Mouse (Mus musculus) Patski (cell line): ENCODE measurements at regions not wholly inside any gene's neighbourhood (a gene's known extent, or its start where the extent isn't known, plus 50 kb on each side); places are given as distances from the start of the nearest gene placed in this dataset.

Experiments used
- ATAC-seq: fragments of 100-300 bp; one replicate; pipeline ENCODE4 v1.8.0; 2021
- CTCF ChIA-PET: fragments of 350-600 bp; sonication (Branson Sonifier 250); formaldehyde crosslinking; loops from one replicate; lab custom pipeline; 2022; ENCODE audit warnings: inconsistent platforms; lab: Charles Lee
- POLR2A ChIA-PET: fragments of 350-600 bp; sonication (Branson Sonifier 250); formaldehyde crosslinking; loops from one replicate; lab custom pipeline; 2022; ENCODE audit warnings: antibody characterized with exemption, inconsistent platforms; lab: Charles Lee
- DNase-seq: peaks from one replicate; pipeline ENCODE4 v3.0.0-alpha.2; 2011; ENCODE audit warnings: low read depth, low spot score
- H3K27me3 ChIP-seq: fragments of 371-371 bp; one replicate; pipeline ENCODE4 v1.5.1; 2021
- CTCF ChIP-seq: fragments of 100-300 bp; IDR thresholded peaks from one replicate; pipeline ENCODE4 v1.5.1; 2021
- in situ Hi-C: fragments of 300-500 bp; cut with MboI; formaldehyde crosslinking; loops from 3 replicates; pipeline ENCODE4 v1.11.1; 2018; ENCODE audit warnings: low pct_unique_long_range_greater_than_20kb, mixed read lengths

- in situ Hi-C loops = no loop called here
- CTCF ChIA-PET = interaction anchor here (1.3 kb wide), 1 partner anchor 113 kb away, joined by 3 read pairs; no protein-coding TSS in a partner anchor
- POLR2A ChIA-PET = no interaction called here
- TF ChIP-seq CTCF = no peak
- no peaks in the 10 kb centered on the region for H3K27me3 ChIP-seq
- ATAC-seq (peak; percentile 31), DNase-seq (peak; percentile 53)
Observed at GRCm38 (mm10) chr9:52348536-52349527, 180.5 kb upstream of the Zc3h12c start.

DNA sequence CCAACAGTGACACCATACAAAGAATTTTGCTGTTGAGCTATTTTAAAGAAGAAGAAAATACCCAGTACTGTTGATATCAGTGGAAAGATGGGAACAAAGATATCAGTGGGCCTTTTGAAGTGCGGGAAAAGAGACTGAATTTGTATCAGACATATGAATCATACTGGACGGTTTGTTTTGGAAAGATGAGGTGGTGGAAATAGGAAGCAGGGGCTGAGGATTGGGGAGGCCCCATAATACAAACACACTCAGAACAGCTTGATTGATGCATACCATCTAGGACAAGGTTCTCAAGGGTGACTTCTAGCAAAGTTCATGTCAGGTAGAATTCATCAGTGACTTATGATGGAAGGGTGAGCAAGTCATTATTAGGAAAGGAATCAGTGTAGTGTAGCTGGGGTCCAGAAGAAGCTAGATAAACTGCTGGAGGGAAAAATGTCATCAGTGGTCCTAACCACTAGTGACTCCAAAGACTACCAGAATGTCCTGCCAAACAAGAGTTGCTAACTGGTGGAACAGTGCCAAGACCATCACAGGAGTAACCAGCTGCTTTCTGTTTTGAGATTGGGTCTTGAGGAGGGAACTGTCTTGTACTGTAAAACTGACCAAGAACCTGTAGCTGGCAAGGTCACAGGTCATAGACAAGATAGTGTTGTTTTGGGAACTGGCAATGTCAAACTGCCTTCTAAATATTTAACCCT is 176.0 kb upstream of the Zc3h12c start:
- in situ Hi-C loops = no loop called here
- TF ChIP-seq CTCF = no peak
- ATAC-seq (no peak), DNase-seq (no peak)
- H3K27me3 ChIP-seq = no peaks in the 10 kb centered on the region
- CTCF ChIA-PET = no interaction called here
- POLR2A ChIA-PET = interaction anchor here (1.1 kb wide), 1 partner anchor 9 kb away, joined by 3 read pairs; no protein-coding TSS in a partner anchor

DNA sequence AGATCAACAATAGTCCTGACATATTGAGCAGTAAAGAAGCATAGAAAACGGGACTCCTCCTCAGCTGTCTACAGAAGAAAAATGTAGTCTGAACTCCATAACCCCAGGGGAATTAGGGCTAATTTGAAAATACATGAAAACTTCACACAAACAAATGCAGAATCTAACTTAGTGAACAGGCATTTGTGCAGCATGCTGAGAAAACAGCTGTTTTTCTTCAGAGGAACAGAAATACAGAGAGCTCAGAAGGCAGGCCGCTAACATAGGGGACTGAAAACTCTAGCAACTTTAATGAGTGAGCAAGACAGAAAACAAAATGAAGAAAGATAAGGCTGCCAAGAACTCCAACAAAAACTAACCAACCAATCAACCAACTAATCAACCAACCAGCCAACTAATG is 172.7 kb upstream of the Zc3h12c start:
- DNase-seq (no peak), ATAC-seq (no peak)
- CTCF ChIA-PET = no interaction called here
- in situ Hi-C loops = no loop called here
- POLR2A ChIA-PET = interaction anchor here (0.7 kb wide), 1 partner anchor 9 kb away, joined by 3 read pairs; no protein-coding TSS in a partner anchor
- TF ChIP-seq CTCF = no peak
- no peaks in the 10 kb centered on the region for H3K27me3 ChIP-seq

DNA sequence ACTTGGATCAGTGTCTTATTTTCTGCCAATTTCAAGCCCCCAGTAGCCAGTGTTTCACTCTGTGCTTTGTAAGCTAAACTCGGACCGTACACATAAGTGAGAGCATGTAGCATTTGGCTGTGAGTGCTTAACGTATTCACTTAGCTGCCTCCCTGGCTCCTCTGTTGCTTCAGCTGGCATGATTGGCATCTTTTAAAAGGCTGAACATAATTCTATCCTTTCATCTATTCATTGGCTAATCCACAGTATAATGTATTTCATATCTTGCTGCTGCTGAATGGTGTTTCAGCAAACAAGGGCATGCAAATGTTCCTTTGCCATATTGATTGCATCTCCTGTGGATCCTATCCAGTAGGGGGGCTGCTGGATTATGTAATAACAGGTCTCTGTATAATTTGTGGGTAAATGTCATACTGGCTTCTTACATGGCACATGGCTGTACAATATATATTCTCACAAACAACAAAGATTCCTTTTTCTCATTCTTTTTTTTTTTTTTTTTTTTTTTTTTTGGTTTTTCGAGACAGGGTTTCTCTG is 169.5 kb upstream of the Zc3h12c start:
- no peak for ATAC-seq
- ChIA-PET CTCF (no interaction called here), POLR2A (no interaction called here)
- DNase-seq = no peak
- no peak for TF ChIP-seq CTCF
- no peaks in the 10 kb centered on the region for H3K27me3 ChIP-seq
- in situ Hi-C loops = no loop called here

- ChIA-PET CTCF (no interaction called here), POLR2A (no interaction called here)
- no peaks in the 10 kb centered on the region for H3K27me3 ChIP-seq
- in situ Hi-C loops = no loop called here
- no peak for TF ChIP-seq CTCF
- ATAC-seq (no peak), DNase-seq (no peak)
Observed at GRCm38 (mm10) chr9:52334767-52335166, 166.4 kb upstream of the Zc3h12c start.

DNA sequence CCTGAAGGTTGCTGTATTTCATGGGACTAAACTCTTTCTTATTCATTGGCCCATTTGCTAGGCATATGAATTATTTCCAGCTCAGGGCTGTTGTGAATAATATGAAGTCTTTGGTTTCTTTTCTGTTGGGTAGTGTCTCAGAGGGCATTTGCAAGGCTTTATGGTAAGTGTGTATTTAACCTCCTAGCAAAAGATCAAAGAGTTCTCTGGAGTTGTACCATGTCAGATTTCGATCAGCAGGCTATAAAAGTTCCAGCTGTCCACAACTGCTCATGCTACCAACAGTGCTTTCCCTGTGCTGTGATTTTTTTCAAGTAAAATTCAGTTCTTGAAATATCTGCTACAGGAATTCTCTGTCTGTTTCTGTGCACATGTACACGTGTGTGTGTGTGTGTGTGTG is 165.5 kb upstream of the Zc3h12c start:
- in situ Hi-C loops = no loop called here
- TF ChIP-seq CTCF = no peak
- DNase-seq = no peak
- no peak for ATAC-seq
- H3K27me3 ChIP-seq = no peaks in the 10 kb centered on the region
- ChIA-PET POLR2A (no interaction called here), CTCF (interaction anchor here (0.7 kb wide), 1 partner anchor 40 kb away, joined by 3 read pairs; no protein-coding TSS in a partner anchor)

DNA sequence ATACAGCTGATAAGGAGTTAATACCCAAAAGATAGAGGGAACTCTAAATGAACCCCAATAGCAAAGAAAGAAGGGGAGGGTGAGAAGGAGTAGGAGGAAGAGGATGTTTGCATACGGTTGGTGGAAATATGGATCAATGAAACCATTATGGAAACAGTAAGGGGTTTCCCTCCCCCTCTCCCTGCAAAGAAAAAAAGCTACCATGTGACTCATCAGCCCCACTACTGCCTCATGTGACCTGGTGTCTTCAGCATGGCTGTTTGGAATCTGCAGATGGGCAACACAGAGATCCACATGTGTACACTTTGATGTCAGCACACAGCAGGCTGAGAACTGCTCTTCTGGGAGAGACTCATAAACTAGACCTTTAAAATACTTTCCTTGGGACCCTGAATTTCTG is 163.4 kb upstream of the Zc3h12c start:
- no peak for ATAC-seq
- H3K27me3 ChIP-seq = no peaks in the 10 kb centered on the region
- DNase-seq = no peak
- POLR2A ChIA-PET = no interaction called here
- TF ChIP-seq CTCF = no peak
- in situ Hi-C loops = no loop called here
- CTCF ChIA-PET = no interaction called here

DNA sequence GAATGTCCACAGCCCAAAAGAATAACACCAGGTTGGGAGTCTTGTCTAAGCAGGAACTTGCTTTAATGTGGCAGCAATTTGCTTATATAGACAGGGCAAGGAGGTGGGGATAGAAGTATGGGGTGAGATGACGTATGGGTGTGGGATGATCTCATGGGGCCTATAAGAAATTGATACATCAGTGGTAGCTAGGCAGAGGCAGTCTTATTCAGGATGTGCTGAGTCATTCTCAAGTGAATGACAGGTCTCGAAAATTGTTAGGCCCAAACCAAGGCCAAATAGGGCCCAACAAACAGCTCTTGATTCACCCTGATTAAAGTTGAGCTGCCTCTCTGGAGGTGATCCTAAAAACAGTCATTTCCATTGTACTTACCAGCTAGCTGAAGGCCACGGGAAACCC is 162.3 kb upstream of the Zc3h12c start:
- no peak for TF ChIP-seq CTCF
- DNase-seq = no peak
- in situ Hi-C loops = no loop called here
- H3K27me3 ChIP-seq = no peaks in the 10 kb centered on the region
- ChIA-PET POLR2A (no interaction called here), CTCF (no interaction called here)
- ATAC-seq = no peak

DNA sequence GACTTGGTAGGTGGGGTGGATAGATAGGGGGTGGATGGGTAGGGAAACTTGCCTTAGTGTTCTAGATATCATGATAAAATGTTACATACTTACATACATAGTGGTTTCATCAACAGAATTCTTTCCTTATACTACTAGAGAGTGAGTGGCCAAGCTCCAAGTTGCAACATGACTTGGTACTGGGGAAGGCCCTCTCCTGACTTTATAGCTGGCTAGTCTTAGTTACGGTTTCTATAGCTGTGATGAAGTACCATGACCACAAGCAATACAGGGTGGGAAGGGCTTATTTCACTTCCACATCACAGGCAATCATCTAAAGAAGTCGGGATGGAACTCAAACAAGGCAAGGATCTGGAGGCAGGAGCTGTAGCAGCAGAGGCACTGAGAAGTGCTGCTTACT is 156.0 kb upstream of the Zc3h12c start:
- H3K27me3 ChIP-seq = peaks cover 5% of the 10 kb centered on the region
- in situ Hi-C loops = no loop called here
- ChIA-PET POLR2A (interaction anchor here (0.5 kb wide), 1 partner anchor 594 kb away, joined by 3 read pairs; no protein-coding TSS in a partner anchor), CTCF (no interaction called here)
- no peak for ATAC-seq
- no peak for TF ChIP-seq CTCF
- DNase-seq = no peak

DNA sequence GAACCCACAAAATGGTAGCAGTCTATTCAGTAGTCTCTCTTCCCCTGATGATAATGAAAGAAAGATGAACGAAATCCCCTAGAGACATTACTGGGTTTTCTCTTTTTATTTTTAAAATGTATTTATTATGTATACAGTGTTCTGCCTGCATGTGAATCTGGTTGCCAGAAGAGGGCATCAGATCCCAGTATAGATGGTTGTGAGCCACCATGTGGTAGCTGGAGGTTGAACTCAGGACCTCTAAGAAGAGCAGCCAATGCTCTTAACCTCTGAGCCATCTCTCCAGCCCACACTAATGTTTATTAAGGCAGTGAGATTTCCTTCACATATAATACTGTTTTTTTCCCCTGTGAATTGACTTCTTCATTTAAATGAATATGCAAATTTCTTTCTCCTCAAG is 155.4 kb upstream of the Zc3h12c start:
- DNase-seq = no peak
- in situ Hi-C loops = no loop called here
- POLR2A ChIA-PET = interaction anchor here (0.5 kb wide), 1 partner anchor 594 kb away, joined by 3 read pairs; no protein-coding TSS in a partner anchor
- no peak for ATAC-seq
- peaks cover 7% of the 10 kb centered on the region for H3K27me3 ChIP-seq
- peak; percentile 61 for TF ChIP-seq CTCF
- CTCF ChIA-PET = no interaction called here
